Mouse (Mus musculus) erythroblast, embryonic 14.5 days (primary cell): ENCODE measurements around the gene Fam228b.

ENCODE experiments used
- GATA1 ChIP-seq: IDR thresholded peaks from 2 replicates; pipeline ENCODE4 v1.6.1; 2012; ENCODE audit warnings: low read length, inconsistent platforms, mixed read lengths
- TAL1 ChIP-seq: IDR thresholded peaks from 3 replicates; pipeline ENCODE4 v1.6.1; 2012; ENCODE audit warnings: low read length, inconsistent platforms, mixed read lengths

GRCm38 (mm10) chr12:4774895-4775587 lies 6.0 kb upstream of the Fam228b start:
- TF ChIP-seq GATA1 (no peak), TAL1 (no peak)
